Mouse (Mus musculus): ENCODE measurements around the gene Ttc37. TPM values are rescaled to one million over a fixed set of nuclear protein-coding genes. Genes with fewer than 3 reads are reported as not detected.

Ttc37 gene
- polyA plus RNA-seq, 1 experiment from 2014 or later = 11.8 TPM

Other genes starting within 250 kb of the Ttc37 start
- gene Rhobtb3, start 154.8 kb upstream of the Ttc37 start, polyA plus RNA-seq (2015; fragmentation: Nextera tagmentation; extraction: Ambion mirVana) = 29.7 and 32.1 TPM in 2 replicates
- gene Spata9, start 131.6 kb upstream of the Ttc37 start, polyA plus RNA-seq (2015; fragmentation: Nextera tagmentation; extraction: Ambion mirVana) = 0.71 and 0.95 TPM in 2 replicates
- gene Rfesd, start 80.0 kb upstream of the Ttc37 start, polyA plus RNA-seq (2015; fragmentation: Nextera tagmentation; extraction: Ambion mirVana) = 22.8 and 30.5 TPM in 2 replicates
- gene Gpr150, start 41.7 kb upstream of the Ttc37 start, polyA plus RNA-seq (2015; fragmentation: Nextera tagmentation; extraction: Ambion mirVana) = 0.24 and 0.46 TPM in 2 replicates
- 7.0 and 7.5 TPM in 2 replicates for gene Arsk, start 74 bp upstream of the Ttc37 start, polyA plus RNA-seq (2015; fragmentation: Nextera tagmentation; extraction: Ambion mirVana)
- gene Fam81b, start 206.3 kb downstream of the Ttc37 start, polyA plus RNA-seq (2015; fragmentation: Nextera tagmentation; extraction: Ambion mirVana) = not detected in 2 replicates

Measured in stomach, embryonic 15.5 days (tissue).